Mouse (Mus musculus): ENCODE results near the gene Plau.

Plau gene

DNA sequence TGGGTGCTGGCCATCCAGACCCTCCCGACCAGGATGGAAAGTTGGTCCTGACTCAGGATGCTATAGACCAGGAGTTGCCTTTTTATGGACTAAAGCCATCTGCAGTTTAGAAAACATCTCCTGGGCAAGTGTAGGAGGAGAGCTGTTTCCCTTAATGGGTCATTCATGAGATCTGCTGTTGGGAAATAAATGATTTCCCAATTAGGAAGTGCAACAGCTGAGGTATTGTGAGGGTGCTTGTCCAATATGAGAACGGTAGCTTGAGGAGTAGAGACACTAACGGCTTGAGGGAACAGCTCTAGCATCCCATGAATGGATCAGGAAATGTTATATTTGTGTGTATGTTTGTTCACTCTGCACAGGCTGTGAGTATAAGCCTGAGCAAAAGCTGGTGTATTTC, 6.2 kb downstream of the Plau start:
- intact Hi-C loops (cut with DNase I) = no loop called here

- intact Hi-C loops (cut with DNase I) = no loop called here
These were observed 7.7 kb downstream of the Plau start for GRCm38 (mm10) chr14:20844126-20844525.

DNA sequence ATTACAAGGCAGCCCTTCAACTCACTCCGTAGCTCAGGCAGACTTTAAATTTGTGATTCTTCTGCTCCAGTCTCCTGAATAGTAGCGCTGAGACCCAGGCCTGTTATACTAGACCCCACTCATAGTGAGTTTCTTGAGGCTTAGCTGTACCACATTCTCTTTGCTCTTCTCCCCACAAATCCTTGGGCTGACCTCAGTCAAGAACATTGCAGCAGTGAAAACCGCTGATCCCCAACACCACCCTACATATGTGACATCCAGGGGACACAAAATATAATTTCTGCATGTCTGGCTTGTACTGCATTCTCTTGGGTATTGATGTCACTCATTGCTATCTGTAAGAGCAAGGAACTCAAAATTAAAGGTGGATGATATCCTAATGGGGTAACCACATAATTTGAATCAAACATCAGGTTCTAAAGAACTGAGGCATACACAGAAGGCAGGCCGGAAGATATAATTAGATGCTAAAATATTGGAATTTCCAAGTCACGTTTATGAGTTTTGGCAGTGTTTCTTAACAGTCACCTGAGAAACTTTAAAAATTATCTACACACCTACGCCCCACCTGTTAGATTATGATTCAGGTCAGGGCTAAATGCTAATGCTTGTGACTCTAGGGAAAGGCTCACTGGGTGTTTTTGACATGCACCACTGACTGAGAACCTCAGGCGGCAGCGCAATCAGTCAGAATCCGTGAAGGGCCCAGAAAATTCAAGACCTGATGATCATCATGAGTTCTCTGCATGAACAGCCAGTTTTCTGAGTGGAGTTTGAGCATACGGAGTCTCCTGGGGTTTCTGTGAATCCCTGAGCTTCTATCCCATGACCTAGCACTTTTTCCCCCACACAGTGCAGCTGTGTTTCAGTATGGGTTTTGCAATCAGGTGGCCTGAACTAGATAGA, 8.5 kb downstream of the Plau start:
- intact Hi-C loops (cut with DNase I) = no loop called here

GRCm38 (mm10) chr14:20845577-20846088, 9.2 kb downstream of the Plau start:
- intact Hi-C loops (cut with DNase I) = no loop called here

GRCm38 (mm10) chr14:20846214-20846613, 9.8 kb downstream of the Plau start:
- intact Hi-C loops (cut with DNase I) = no loop called here

- intact Hi-C loops (cut with DNase I) = no loop called here
These were observed 11.2 kb downstream of the Plau start for GRCm38 (mm10) chr14:20847637-20848129.

DNA sequence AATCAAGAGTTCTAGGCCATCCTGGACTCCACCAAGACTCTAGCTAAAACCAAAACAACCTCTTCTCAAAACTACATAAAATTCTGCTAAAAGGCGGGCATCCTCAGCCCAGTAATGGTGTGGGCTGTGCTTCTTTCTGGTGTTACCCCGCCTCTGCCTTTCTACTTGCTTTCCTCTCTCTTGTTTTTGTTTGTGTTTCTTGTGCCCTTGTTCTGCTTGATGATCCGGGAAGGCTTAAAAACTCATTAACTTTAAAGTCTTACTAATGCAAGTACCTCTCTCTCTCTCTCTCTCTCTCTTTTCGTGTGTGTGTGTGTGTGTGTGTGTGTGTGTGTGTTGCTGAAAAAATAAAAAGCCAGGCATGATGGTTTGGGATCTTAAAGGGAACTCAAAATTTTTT, 13.3 kb downstream of the Plau start:
- intact Hi-C loops (cut with DNase I) = no loop called here

DNA sequence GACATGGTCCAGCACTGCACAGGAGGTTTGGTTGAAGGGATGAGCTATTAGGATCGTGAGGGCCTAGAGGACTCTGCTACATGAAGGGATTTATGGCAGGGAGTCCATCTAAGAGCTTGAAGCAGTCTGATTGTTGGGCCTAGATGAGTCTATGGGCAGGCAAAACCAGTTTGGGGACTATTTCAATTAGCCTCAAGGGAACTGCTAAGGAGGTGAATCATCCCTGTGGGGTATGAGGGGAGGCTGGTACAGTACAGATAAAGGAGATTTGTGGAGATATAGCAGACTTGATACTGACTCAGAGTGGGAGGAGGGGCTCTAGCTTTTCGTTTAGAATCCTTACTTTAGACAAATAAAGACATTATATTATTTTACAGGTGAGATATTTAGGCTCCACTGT, 14.0 kb downstream of the Plau start:
- intact Hi-C loops (cut with DNase I) = no loop called here

DNA sequence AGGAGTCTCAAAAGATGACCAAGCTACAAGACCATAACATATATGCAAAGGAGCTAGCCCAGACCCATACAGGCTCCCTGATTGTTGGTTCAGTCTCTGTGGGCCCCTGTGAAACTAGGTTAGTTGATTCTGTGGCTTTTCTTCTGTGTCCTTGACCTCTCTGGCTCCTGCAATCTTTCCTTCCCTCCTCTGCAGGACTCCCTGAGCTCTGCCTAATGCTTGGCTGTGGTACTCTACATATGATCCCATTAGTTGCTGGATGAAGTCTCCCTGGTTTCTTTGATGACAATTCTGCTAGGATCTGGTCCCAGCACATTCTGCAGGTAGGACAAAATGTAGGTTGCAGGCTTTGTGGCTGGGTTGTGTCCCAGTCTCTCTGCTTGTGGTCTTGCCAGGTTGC, 15.3 kb downstream of the Plau start:
- intact Hi-C loops (cut with DNase I) = no loop called here

GRCm38 (mm10) chr14:20861152-20861551, 24.7 kb downstream of the Plau start:
- intact Hi-C loops (cut with DNase I) = no loop called here

DNA sequence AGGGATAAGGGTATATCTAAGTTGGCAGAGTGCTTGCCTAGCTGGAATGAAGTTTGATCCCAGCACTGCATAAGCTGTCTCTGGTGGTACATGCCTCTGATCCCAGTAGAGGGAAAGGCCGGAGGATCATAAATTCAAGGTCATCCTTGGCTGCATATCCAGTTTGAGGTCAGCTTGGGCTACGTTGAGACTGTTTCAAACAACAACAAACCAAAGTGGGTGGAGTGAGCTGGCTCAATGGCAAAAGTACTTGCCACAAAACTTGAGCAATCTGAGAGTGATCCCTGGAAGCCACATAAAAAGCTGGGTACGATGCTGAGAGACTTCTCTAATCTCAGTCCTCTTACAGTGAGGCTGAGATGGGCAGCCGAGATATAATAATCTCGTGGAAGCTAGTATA, 25.1 kb downstream of the Plau start:
- intact Hi-C loops (cut with DNase I) = no loop called here

GRCm38 (mm10) chr14:20863306-20864065, 27.0 kb downstream of the Plau start:
- intact Hi-C loops (cut with DNase I) = no loop called here

DNA sequence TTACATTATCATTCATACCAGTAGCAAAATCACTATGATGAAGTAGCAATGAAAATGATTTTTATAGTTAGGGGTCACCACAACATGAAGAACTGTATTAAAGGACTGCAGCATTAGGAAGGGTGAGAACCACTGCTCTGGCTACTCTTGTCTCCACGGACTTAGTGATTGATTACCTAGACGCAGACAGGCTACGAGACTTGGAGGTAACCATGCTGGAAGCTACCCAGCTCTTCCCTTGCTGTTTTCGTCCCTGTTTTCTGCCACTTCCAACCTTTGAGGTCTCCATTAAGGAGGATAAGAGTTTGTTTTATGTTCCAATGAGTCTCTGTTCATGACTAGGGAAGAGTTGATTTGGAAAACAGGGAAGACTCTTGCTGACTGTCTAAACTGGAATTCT, 27.7 kb downstream of the Plau start:
- intact Hi-C loops (cut with DNase I) = no loop called here

DNA sequence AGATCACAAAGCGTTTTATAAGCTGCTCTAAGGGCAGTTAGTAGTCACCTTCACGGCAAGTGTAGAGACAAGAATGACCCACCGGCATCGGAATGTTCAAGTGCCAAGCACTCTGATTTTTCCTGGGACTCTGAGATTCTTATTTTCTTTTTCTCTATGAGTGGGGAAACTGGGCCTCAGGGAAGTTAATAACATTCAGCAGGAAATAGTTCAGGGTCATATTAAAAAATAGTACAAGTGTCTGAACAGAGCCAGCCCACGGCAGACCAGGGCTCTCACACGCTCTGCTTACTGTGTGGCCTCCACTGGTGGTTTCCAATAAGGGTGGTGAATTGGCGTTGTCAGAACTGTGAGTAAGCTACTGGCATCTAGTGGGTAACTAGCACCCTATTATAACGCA, 29.1 kb downstream of the Plau start:
- intact Hi-C loops (cut with DNase I) = no loop called here

GRCm38 (mm10) chr14:20866365-20866764, 29.9 kb downstream of the Plau start:
- intact Hi-C loops (cut with DNase I) = no loop called here

- intact Hi-C loops (cut with DNase I) = loop anchor here (10.0 kb wide), 2 partner anchors 105 to 245 kb away; no protein-coding TSS in a partner anchor
These were observed 33.6 kb downstream of the Plau start for GRCm38 (mm10) chr14:20870110-20870509.

GRCm38 (mm10) chr14:20871495-20871894, 35.0 kb downstream of the Plau start:
- intact Hi-C loops (cut with DNase I) = loop anchor here (10.0 kb wide), 2 partner anchors 107 to 243 kb away; no protein-coding TSS in a partner anchor

- intact Hi-C loops (cut with DNase I) = loop anchor here (1.0 to 10.0 kb wide), 3 partner anchors 70 to 241 kb away; no protein-coding TSS in a partner anchor
These were observed 36.8 kb downstream of the Plau start for GRCm38 (mm10) chr14:20873307-20873706.

GRCm38 (mm10) chr14:20873931-20874330, 37.5 kb downstream of the Plau start:
- intact Hi-C loops (cut with DNase I) = loop anchor here (1.0 to 10.0 kb wide), 3 partner anchors 71 to 241 kb away; no protein-coding TSS in a partner anchor

DNA sequence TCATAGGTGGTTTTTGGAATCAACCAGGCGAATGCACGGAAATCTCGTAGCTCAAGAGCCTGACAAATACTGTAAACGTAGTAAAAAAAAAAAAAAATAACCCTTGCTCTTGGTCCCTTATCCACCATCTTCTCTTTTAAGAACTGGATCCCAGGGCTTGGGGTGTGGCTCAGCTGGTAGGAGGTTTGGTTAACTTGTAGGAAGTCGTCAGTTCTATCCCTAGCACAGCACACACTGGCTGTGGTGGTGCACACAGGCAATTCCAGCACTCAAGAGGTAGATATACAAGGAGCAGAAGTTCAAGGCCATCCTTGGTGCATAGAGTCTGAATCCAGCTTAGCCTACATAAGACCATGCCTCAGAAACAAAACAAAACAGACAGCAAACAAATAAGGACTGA, 48.2 kb downstream of the Plau start:
- intact Hi-C loops (cut with DNase I) = loop anchor here (5.0 kb wide), 1 partner anchor 38 kb away; no protein-coding TSS in a partner anchor

GRCm38 (mm10) chr14:20885091-20885888, 48.8 kb downstream of the Plau start:
- intact Hi-C loops (cut with DNase I) = no loop called here

Data from adrenal gland (tissue).